Mouse (Mus musculus) heart, postnatal 14 days (tissue): Measurements from ENCODE around the gene Olfr530. TPM values are rescaled to one million over a fixed set of nuclear protein-coding genes. Genes with fewer than 3 reads are reported as not detected.

Experiments used
- DNase-seq, 2 experiments: peaks; one replicate each; pipeline ENCODE4 v3.0.0; 2021 to 2022
- intact Hi-C: fragments of 180-260 bp; cut with DNase I; formaldehyde crosslinking; loops from one replicate; pipeline ENCODE4 v1.15.1; 2025
- long read RNA-seq, 2 experiments: library from polyadenylated mRNA; stranded (forward); transcript quantifications; one replicate each; pipeline ENCODE4 v2.0.0; 2021
- total RNA-seq, 2 experiments: library from RNA; stranded (reverse); gene quantifications; 2 replicates each; pipeline ENCODE4 v1.2.3; 2021

Gene Olfr530
- not detected for total RNA-seq
- long read RNA-seq, experiment 1, result 0 reads
- long read RNA-seq, experiment 2, result 0 reads

- intact Hi-C loops, result no loop called here
- no peak for DNase-seq
These were observed at the start of gene Olfr530 for GRCm38 (mm10) chr7:140376231-140376630. Gene Olfr530, minus strand, starts transcription at chr7:140376331.

GRCm38 (mm10) chr7:140421539-140421938, 45.4 kb upstream of the Olfr530 start, which contains the start of gene Olfr532:
Gene Olfr532, minus strand, starts transcription at chr7:140421639.
- DNase-seq, result no peak
- intact Hi-C loops, result loop anchor here (2.0 kb wide), 1 partner anchor 27 kb away; no protein-coding TSS in a partner anchor

DNA sequence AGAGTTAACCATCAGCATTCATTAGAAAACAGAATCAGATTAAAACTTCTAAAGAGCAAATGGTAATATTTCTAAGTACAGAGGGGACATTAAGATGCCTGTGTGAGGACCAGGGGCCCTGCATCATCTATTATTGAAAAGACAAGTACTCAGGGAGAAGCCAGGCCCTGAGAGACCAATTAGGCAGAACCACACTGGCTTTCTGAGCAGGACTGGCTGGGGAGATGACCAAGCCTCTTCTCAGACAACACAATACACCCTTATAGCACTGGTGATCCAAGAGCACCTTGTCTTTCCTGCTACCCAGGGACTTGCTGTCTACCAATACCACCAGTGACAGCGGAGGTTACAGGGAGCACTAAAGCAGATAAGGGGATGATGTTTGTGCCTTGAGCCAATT, 26.7 kb upstream of the Olfr530 start, which contains the start of gene Olfr531:
Olfr531 (minus strand) TSS at position 101 of the 400 bp plus-strand sequence.
- intact Hi-C loops, result no loop called here
- no peak for DNase-seq

DNA sequence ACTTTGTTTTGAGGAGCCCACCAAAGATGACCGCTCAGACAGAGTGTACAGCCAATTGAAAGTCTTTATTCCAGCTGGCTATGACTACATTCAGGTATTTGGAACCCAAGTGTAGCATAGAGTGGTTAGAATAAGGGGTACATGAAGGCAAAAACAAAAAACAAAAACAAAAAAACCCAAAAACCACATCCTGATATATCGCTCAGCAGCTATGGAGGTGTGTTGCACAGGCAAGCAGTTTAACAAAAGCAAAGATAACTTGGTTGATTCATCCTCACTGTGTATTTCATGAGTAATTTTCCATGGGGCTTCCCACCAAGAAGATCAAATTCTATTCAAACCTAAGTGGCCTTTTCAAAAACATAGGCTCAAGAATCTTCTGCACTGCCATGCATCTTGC, 780 bp upstream of the Olfr530 start:
- intact Hi-C loops, result no loop called here
- no peak for DNase-seq

- DNase-seq, result no peak
- intact Hi-C loops, result no loop called here
These were observed 1.8 kb downstream of the Olfr530 start for GRCm38 (mm10) chr7:140374300-140374699.

DNA sequence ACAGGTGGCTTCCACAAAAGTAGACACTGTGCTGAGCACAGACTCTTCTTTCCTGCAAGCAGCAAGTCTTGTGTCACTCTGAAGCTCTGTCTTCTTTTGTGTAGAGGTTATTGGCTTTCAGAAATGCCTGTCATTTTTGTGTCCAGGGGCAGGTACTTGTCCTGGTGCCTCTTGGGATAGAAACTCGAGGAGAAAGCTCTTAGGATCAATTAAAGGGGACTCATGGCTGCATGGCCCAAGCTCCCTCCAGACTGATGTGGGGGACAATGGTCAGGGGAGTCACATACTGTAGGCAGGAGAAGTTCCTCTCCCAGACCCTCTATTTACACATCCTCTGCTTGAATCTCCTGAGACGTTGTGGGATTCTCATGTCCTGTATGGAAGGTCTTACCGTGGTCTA, 14.6 kb downstream of the Olfr530 start, which contains the start of gene Olfr60:
Olfr60 (minus strand) TSS at position 101 of the 400 bp plus-strand sequence.
- intact Hi-C loops, result no loop called here
- DNase-seq, result no peak

DNA sequence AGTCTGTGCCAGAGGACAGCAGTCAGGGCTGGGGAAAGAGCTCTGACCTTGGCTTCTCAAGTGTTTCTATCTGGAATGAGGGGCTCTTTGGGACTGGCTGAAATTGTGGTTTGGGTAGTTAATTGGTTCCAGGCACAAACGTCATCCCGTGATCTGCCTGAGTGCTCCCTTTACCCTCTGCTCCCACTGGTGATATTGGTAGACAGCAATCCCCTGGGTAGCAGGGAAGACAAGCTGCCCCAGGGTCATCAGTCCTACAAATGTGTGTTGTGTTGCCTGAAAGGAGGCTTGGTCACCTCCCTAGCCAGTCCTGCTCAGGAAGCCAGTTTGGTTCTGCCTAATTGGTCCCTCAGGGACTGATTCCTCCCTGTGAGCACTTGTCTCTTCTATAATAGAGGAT, 42.4 kb downstream of the Olfr530 start, which contains the start of gene Olfr527:
Olfr527 (plus strand) TSS at position 301 of the 400 bp plus-strand sequence.
- intact Hi-C loops, result no loop called here

GRCm38 (mm10) chr7:140329766-140330304, 46.3 kb downstream of the Olfr530 start:
- intact Hi-C loops, result no loop called here
- DNase-seq, result no peak

More for the DNA sequence above, 42.4 kb downstream of the Olfr530 start, which contains the start of gene Olfr527:
- DNase-seq, result no peak

Other genes with a start within 250 kb of the Olfr530 start
- 10 to 100 TPM; 28.1 to 29.3 TPM for gene Mtg1, start 238.8 kb downstream of the Olfr530 start, total RNA-seq
- under 1 TPM; 0.32 to 0.41 TPM for gene Sprn, start 221.5 kb downstream of the Olfr530 start, total RNA-seq
- not detected for gene Olfr522, start 211.6 kb downstream of the Olfr530 start, total RNA-seq
- gene Olfr523, start 203.1 kb downstream of the Olfr530 start, total RNA-seq, result not detected
- gene Olfr524, start 170.4 kb downstream of the Olfr530 start, total RNA-seq, result not detected
- not detected for gene Cd163l1, start 158.1 kb downstream of the Olfr530 start, total RNA-seq
- under 1 TPM in 1 of 2 experiments, not detected in 1; 0.10 TPM for gene 5830411N06Rik, start 129.0 kb downstream of the Olfr530 start, total RNA-seq
- not detected for gene Olfr525, start 55.5 kb downstream of the Olfr530 start, total RNA-seq
- gene Olfr527, start 42.3 kb downstream of the Olfr530 start, total RNA-seq, result not detected
- not detected for gene Olfr60, start 14.7 kb downstream of the Olfr530 start, total RNA-seq
- gene Olfr531, start 26.6 kb upstream of the Olfr530 start, total RNA-seq, result not detected
- gene Olfr532, start 45.3 kb upstream of the Olfr530 start, total RNA-seq, result not detected
- gene Olfr533, start 87.0 kb upstream of the Olfr530 start, total RNA-seq, result not detected
- gene Olfr535, start 107.9 kb upstream of the Olfr530 start, total RNA-seq, result not detected
- not detected for gene Olfr536, start 131.1 kb upstream of the Olfr530 start, total RNA-seq
- not detected for gene Olfr538, start 191.6 kb upstream of the Olfr530 start, total RNA-seq
- gene Olfr46, start 224.9 kb upstream of the Olfr530 start, total RNA-seq, result not detected